Mouse (Mus musculus) kidney, embryonic 14.5 days (tissue): ENCODE results near the gene Sun2. TPM values are rescaled to one million over a fixed set of nuclear protein-coding genes. Genes with fewer than 3 reads are reported as not detected.

ENCODE experiments used
- ATAC-seq: fragments of 200-750 bp; cut with Nextera tagmentation; 2 replicates; pipeline ENCODE4 v1.8.0; 2017; ENCODE audit warnings: moderate number of reproducible peaks, mild to moderate bottlenecking, moderate TSS enrichment, moderate library complexity; ENCODE audit not compliant: low FRiP score, low TSS enrichment
- H3K27ac ChIP-seq: fragments of 300-500 bp; sonication (generic); 2 replicates; pipeline ENCODE4 v1.5.1; 2014; ENCODE audit warnings: low read depth, mild to moderate bottlenecking, low read length, moderate library complexity, mixed read lengths
- H3K27me3 ChIP-seq: fragments of 300-500 bp; sonication (generic); 2 replicates; pipeline ENCODE4 v1.6.1; 2014; ENCODE audit warnings: mild to moderate bottlenecking, low read length; ENCODE audit not compliant: control insufficient read depth, insufficient read depth
- H3K36me3 ChIP-seq: fragments of 300-500 bp; sonication (generic); 2 replicates; pipeline ENCODE4 v1.6.1; 2014; ENCODE audit warnings: low read length, mixed read lengths; ENCODE audit not compliant: control insufficient read depth, insufficient read depth
- H3K4me1 ChIP-seq: fragments of 300-500 bp; sonication (generic); 2 replicates; pipeline ENCODE4 v1.6.1; 2014; ENCODE audit warnings: low read length, mixed read lengths; ENCODE audit not compliant: control insufficient read depth, insufficient read depth
- H3K4me2 ChIP-seq: fragments of 300-500 bp; sonication (generic); replicated peaks from 2 replicates; pipeline ENCODE4 v1.6.1; 2014; ENCODE audit warnings: low read depth, mild to moderate bottlenecking, low read length
- H3K4me3 ChIP-seq: fragments of 300-500 bp; sonication (generic); 2 replicates; pipeline ENCODE4 v1.5.1; 2014; ENCODE audit warnings: mild to moderate bottlenecking, low read length
- H3K9ac ChIP-seq: fragments of 300-500 bp; sonication (generic); 2 replicates; pipeline ENCODE4 v1.6.1; 2014; ENCODE audit warnings: low read depth, mild to moderate bottlenecking, low read length, moderate library complexity
- H3K9me3 ChIP-seq: fragments of 300-500 bp; sonication (generic); 2 replicates; pipeline ENCODE4 v1.6.1; 2016; ENCODE audit warnings: low read length; ENCODE audit not compliant: control insufficient read depth
- WGBS: fragments of 180-500 bp; shearing (Covaris S2); extraction: QIAGEN DNeasy Blood & Tissue Kit; methylation state at CpG from one replicate; pipeline ENCODE4 v1.1.7; 2014; 5-methylcytosine and 5-hydroxymethylcytosine counted together
- polyA plus RNA-seq: library from polyadenylated mRNA; unstranded; fragments of >200 nt; fragmentation: Nextera tagmentation; extraction: Ambion mirVana; gene quantifications from 2 replicates; pipeline ENCODE4 v1.2.1, GENCODE M21; 2014

Gene Sun2
- polyA plus RNA-seq, 1 experiment from 2014 or later = 6.9 TPM

- H3K36me3 ChIP-seq = peaks cover 26% of the 10 kb centered on the region
- H3K9ac ChIP-seq = peak overlapping the region; percentile 95
- H3K27me3 ChIP-seq = no peaks in the 10 kb centered on the region
- H3K4me2 ChIP-seq = peak overlapping the region; percentile 81
- H3K9me3 ChIP-seq = no peaks in the 10 kb centered on the region
- H3K4me3 ChIP-seq = peak overlapping the region; percentile 90
- WGBS = 25% methylated on average over 14 of the region's 14 CpGs
- H3K27ac ChIP-seq = peak overlapping the region; percentile 62
- peaks cover 28% of the 10 kb centered on the region for H3K4me1 ChIP-seq
- no peak for ATAC-seq
Observed at GRCm38 (mm10) chr15:79741173-79741858, 1.0 kb downstream of the Sun2 start.

- Histone ChIP-seq H3K9ac (no peak overlapping the region), H3K4me3 (peak overlapping the region; percentile 90; the same call in 1 of the 2 replicates), H3K4me2 (peak overlapping the region; percentile 81; the same call in 1 of the 2 replicates), H3K9me3 (no peaks in the 10 kb centered on the region), H3K4me1 (peaks cover 28% of the 10 kb centered on the region), H3K27me3 (no peaks in the 10 kb centered on the region), H3K36me3 (peaks cover 29% of the 10 kb centered on the region), H3K27ac (no peak overlapping the region)
- no peak for ATAC-seq
- 92% methylated on average over 3 of the region's 3 CpGs for WGBS
Observed at GRCm38 (mm10) chr15:79740739-79741138, 1.6 kb downstream of the Sun2 start.

GRCm38 (mm10) chr15:79734311-79734710 is 8.0 kb downstream of the Sun2 start:
- Histone ChIP-seq H3K36me3 (peaks cover 74% of the 10 kb centered on the region), H3K4me1 (peaks cover 6% of the 10 kb centered on the region; the same call in 1 of the 2 replicates), H3K9me3 (no peaks in the 10 kb centered on the region), H3K27ac (no peak overlapping the region), H3K4me2 (no peak overlapping the region), H3K27me3 (no peaks in the 10 kb centered on the region), H3K9ac (no peak overlapping the region), H3K4me3 (no peak overlapping the region)
- 85% methylated on average over 8 of the region's 8 CpGs for WGBS
- no peak for ATAC-seq

- Histone ChIP-seq H3K4me1 (no peaks in the 10 kb centered on the region; the same call in 1 of the 2 replicates), H3K27ac (no peak overlapping the region), H3K36me3 (peaks cover 74% of the 10 kb centered on the region), H3K4me2 (no peak overlapping the region), H3K9me3 (no peaks in the 10 kb centered on the region), H3K9ac (no peak overlapping the region), H3K4me3 (no peak overlapping the region), H3K27me3 (no peaks in the 10 kb centered on the region)
- no peak for ATAC-seq
- 78% methylated on average over 4 of the region's 4 CpGs for WGBS
Observed at GRCm38 (mm10) chr15:79733640-79734039, 8.7 kb downstream of the Sun2 start.

GRCm38 (mm10) chr15:79733192-79733591 is 9.1 kb downstream of the Sun2 start:
- no peaks in the 10 kb centered on the region for H3K4me1 ChIP-seq
- no peak overlapping the region for H3K4me3 ChIP-seq
- H3K36me3 ChIP-seq = peaks cover 74% of the 10 kb centered on the region
- ATAC-seq = no peak
- no peaks in the 10 kb centered on the region for H3K27me3 ChIP-seq
- 91% methylated on average over 8 of the region's 8 CpGs for WGBS
- H3K9ac ChIP-seq = no peak overlapping the region
- no peak overlapping the region for H3K27ac ChIP-seq
- no peaks in the 10 kb centered on the region for H3K9me3 ChIP-seq
- H3K4me2 ChIP-seq = no peak overlapping the region

- ATAC-seq = no peak
- H3K4me3 ChIP-seq = no peak overlapping the region
- peaks cover 78% of the 10 kb centered on the region for H3K36me3 ChIP-seq
- H3K4me2 ChIP-seq = no peak overlapping the region
- 92% methylated on average over 7 of the region's 7 CpGs for WGBS
- no peaks in the 10 kb centered on the region for H3K27me3 ChIP-seq
- H3K4me1 ChIP-seq = no peaks in the 10 kb centered on the region
- H3K9ac ChIP-seq = no peak overlapping the region
- no peak overlapping the region for H3K27ac ChIP-seq
- H3K9me3 ChIP-seq = no peaks in the 10 kb centered on the region
Observed at GRCm38 (mm10) chr15:79731554-79731953, 10.8 kb downstream of the Sun2 start.

GRCm38 (mm10) chr15:79728731-79729388 is 13.5 kb downstream of the Sun2 start:
- Histone ChIP-seq H3K36me3 (peaks cover 78% of the 10 kb centered on the region), H3K27ac (no peak overlapping the region), H3K9me3 (no peaks in the 10 kb centered on the region), H3K4me2 (no peak overlapping the region), H3K4me3 (no peak overlapping the region), H3K4me1 (no peaks in the 10 kb centered on the region), H3K27me3 (no peaks in the 10 kb centered on the region), H3K9ac (no peak overlapping the region)
- ATAC-seq = no peak
- whole genome bisulfite sequencing = 68% methylated on average over 10 of the region's 10 CpGs

GRCm38 (mm10) chr15:79728311-79728710 is 14.0 kb downstream of the Sun2 start:
- Histone ChIP-seq H3K4me2 (no peak overlapping the region), H3K4me1 (no peaks in the 10 kb centered on the region), H3K36me3 (peaks cover 72% of the 10 kb centered on the region), H3K9ac (no peak overlapping the region), H3K9me3 (no peaks in the 10 kb centered on the region), H3K27ac (no peak overlapping the region), H3K4me3 (no peak overlapping the region), H3K27me3 (no peaks in the 10 kb centered on the region)
- ATAC-seq = no peak
- 69% methylated on average over 5 of the region's 5 CpGs for WGBS

GRCm38 (mm10) chr15:79727840-79728239 is 14.5 kb downstream of the Sun2 start:
- 95% methylated on average over 6 of the region's 6 CpGs for WGBS
- Histone ChIP-seq H3K4me3 (no peak overlapping the region), H3K9ac (no peak overlapping the region), H3K27me3 (no peaks in the 10 kb centered on the region), H3K4me1 (no peaks in the 10 kb centered on the region), H3K27ac (no peak overlapping the region), H3K9me3 (no peaks in the 10 kb centered on the region), H3K4me2 (no peak overlapping the region), H3K36me3 (peaks cover 68% of the 10 kb centered on the region)
- ATAC-seq = no peak
